Mouse (Mus musculus): ENCODE measurements at regions not wholly inside any gene's neighbourhood (a gene's known extent, or its start where the extent isn't known, plus 50 kb on each side); places are given as distances from the start of the nearest gene placed in this dataset.

DNA sequence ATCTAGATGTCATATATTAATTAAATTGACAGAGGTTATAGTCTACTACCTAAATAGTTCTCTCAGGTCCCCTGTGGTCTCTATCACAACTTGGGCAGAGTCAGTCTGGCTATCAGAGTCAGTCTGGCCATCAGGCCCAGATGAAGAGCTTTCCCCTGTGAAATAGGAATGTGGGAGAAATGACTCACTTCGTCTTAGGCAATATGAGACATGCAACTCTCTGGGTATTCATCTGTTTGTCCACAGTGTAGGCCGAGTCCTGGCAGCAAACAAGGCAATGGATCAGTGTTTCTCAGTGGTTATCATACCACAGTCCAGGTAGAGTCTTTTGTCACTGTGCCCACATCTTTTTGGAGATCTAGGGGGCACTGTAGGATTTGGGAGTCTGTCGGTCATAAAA, 156.0 kb downstream of the Gm10260 start:
- DNase-seq: no peak

DNA sequence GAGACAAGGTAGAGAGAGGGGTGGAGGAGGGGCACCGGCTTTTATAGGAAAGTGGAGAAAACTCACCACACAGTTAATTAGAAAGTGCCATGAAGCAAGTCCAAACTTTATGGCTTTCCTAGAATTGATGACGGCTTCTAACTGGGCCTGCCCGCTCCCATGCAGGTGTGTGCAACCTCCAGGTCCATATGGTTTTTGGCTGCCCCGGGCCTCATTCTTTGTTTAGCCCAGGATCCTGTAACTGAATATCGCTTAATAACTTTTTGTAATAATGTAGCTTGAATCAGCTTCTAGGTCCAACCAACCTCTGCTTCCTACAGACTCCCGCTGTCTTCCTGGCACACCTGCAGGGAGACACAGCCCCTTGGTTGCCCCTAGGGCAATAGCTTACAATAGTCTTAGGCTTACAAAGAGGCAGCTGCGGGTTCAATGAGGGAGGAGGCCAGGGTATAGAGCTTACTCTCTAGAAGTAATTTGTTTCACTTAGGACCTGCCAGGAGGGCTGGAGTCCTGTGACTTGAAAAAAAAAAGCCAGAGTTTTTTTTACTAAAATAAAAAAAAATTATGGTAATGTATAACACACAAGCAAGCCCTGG, 159.2 kb downstream of the Gm10260 start:
- DNase-seq: no peak

DNA sequence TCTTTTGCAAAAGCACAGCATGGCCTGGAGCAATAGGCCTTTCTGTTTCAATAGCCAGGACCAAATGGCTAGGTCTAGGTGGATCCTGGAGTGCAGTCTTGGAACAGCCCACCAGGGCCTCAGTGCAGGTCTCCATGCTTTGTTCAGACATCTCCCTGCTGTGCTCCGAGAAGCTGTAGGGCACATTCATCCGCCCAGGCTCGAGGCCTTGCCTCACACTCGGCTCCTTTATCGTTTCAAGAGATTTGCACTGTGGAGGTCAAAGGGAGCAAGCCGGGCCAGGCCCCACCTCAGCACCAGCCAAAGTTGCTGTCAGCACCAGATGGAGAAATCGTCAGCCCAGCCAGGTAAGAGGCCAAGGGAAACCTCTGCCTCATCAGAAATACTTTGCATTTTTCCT, 160.3 kb downstream of the Gm10260 start:
- DNase-seq: no peak

DNA sequence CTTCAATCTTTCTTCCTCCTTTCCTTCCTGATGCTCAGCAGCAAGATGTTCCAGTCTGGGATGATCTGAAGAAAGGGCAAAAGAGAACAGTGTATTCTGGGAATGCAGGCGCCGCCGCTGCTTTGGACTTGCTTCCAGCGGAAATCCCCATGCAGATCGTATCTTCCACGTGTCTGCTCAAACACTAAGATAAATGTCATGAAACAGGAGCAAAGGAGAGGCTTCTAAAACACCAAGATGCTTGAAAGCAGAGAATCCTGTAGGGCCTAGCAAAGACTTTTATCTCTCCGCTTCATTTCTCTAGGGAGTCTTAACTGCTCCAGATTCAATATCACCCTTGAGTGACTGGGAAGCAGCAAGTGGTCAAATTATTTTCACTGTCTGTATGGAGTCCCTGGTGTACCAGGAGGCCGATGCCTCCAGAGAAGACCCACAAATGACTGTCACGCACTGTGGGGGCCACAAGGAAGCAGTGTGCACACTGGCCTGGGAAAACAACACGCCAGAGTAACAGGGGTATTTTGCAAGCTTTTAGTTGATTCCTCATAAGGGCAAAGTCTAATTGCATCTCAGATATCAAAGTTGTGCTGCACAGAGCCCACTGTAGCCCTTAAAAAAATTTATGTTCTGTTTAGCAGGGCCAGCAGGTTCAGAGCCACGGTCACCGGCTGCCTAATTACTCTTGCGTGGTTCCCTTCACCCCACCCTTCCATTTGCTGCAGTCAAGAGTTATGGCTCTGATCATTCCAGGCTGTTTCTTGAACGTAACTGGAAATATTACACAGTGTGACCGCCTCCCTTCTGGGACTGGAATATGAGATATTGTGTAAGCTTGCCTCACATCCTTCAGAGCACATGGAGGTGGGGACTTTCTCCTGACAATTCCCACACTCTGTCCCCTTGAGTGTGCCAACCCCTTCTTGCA, 161.7 kb downstream of the Gm10260 start:
- DNase-seq: no peak

DNA sequence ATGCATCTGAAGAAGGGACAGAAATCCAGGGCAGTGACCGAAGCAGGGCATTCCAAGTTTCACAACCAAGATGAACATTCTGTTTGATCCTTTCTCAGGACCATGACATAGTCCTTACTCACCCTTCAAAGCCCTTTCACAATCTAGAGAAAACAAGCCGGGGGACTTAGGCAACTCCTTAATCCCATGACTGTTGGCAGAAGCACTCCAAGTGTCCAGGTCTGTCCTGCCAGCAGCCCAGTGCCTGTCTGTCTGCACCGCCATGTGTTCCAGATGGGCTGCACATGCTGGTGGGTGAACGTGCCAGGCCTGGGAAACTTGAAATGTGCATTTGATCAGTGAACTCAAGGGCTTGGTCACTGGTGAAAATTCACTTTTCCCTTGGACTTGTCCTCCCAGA, 165.6 kb downstream of the Gm10260 start:
- DNase-seq: no peak

DNA sequence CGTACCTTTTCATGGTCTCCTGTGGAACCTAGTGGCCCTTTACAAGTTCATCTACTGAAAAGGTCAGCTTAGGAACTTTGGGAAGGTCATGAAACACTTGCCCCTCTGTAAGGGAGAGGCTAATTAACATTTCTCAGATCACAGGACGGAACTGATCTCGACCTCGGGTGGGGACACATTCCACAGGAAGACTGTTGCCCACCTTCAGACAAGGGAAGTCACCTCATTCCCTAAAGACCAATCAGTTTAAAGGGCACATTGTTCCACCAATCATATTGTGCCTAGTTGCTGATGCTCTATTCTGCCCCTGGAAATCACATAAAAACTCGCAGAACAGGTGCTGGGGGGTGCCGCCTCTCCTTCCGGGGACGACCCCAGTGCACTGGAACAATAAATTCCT, 170.8 kb downstream of the Gm10260 start:
- DNase-seq: no peak

DNA sequence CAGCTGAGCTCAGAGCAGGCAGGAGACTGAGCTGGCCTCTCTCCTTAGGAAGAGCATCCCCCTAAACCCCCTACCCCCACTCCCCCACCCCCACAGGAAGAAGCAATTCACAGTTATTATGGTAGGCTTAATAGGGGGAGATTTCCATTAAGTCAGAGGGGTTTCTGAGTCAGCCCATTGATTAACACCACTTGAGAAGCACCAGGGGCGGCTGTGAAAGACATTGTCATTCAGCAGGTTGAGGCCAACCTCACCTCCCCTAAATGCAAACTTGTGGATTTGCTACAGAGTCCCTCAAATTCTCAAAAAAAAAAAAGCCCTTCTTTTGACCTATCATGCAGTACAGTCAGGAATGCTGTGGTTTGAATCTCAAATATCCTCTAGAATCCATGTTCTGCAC, 172.3 kb downstream of the Gm10260 start:
- DNase-seq: no peak

DNA sequence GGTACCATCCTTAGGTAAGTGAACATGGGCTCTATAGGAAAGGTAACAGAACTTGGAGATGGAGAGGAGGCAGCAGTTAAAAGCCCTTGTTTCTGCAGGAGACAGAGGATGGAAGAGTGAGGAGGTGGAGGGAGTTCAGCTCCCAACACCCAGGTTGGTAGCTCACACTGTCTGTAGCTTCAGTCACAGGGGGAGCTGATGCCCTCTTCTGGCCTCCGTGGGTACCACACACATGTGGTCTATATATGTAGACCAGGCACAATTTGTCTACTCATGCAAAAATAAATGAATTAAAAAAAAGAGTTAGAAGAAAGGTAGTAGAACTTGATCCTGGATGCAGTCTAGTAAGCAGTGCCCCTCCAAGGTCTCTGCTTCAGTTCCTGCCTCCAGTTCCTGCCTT, 173.3 kb downstream of the Gm10260 start:
- DNase-seq: no peak

DNA sequence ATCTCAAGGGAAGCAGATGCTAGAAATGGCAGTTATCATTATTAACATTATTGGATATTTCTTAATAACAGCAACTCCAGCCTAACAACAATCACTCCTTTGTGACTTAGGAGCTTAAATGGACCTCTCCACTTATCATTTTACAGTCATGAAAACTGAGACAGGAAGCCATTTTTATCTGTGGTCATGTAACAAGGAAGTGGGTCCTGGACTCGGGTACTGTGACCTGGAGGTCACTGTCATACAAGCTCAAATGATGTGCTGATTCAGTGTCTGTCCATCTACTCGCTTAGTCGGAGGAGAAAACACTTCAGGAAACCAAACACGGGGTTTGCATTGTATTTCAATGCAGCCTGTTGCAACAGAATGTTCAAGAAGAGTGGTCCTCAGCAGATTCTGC, 176.4 kb downstream of the Gm10260 start:
- DNase-seq: no peak

DNA sequence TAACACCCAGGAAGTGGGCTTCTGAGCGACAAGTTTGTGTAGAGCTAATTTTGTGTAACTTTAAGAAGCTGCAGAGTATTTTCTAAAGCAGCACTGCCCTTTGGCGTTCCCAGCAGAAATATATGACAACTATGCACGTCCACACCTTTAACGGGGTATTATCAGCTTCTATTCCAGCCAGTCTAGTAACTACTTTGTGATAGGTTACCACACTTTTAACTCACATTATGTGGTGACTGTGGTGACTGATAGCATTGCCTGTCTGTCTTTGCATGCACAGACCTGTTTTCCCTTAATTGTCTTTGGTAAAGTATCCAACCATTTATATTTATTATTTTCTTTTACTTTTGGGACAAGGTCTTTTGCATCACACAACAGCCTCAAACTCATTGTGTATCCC, 179.1 kb downstream of the Gm10260 start:
- DNase-seq: no peak

DNA sequence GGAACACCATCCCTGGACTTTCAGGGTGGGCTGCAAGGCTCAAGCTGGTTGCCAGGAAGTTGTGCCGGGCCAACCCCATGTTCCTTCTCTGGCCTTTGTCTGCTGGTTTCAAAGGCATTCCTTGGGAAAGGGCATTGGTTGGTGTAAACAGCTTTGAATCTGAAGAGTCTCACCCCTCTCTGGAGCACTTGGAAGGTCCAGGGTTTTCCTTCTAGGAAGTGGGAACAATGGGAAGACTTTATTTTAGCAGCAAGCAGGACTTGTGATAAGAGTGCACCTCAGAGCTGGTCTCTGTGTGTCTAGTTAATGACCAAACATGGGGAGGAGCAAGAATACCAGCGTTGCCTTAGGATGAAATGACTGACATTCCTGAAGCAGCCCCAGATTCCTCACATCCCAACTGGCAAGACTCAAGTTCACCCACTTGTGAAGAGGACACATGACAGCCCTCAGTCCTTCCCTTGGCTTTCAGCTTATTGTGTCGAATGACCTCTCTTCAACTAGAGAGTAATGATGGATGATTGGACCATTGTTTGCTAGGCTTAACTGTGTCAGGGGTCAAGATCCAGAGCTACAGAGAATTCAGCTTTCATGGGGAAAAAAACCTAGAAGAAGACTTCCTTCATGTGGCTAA, 180.1 kb downstream of the Gm10260 start:
- DNase-seq: peak; percentile 28 to 41

DNA sequence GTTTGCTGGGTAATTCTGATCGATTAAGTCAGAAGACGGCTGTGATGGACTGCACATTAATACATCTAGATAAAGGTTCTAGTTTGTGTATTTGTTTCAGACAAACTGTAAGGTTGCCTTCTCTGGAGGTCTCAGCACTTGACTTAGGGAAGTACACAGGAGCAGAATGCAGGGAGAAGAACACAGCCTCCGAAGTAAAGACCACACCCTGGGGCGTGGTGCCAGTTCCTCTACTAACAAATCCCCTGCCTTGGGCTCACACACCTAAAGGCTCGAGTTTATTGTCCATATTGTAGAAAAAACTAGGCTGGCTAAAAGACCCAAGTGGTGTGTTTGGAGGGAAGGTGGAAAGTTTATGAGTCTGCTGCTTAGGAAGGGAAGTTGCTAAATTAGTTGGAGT, 181.8 kb downstream of the Gm10260 start:
- no peak for DNase-seq

DNA sequence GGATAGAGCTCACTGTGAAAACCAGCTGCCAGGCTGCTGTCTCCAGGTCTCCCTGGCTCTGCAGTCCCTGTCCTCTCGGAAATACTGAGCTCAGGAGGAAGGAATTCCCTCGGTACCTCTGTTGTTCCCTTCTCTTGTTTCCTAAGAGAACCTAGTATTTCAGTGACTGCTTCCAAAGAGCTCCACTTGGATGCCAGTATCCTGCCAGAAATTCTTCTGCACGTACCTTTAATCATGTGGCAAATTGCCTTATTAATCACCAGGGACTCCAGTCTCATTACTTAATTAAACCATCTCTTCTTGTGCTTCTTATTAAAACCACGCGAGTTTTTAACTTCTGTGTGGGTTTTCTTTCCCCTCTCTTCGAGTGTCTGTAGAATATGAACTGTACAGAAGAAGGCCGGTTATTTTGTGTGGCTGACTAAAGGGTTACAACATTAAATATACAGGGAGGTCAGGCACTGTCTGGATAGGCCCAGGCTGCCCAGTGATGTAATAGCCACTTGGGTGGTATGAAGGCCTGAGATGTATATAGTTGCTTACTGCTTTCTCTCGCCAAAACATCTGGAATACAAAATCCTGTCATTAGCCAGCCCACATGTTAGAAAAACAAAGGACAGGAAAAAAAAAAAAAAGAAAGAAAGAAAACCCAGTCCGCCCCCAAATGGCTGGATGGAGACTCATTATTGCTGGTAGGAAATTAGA, 183.2 kb downstream of the Gm10260 start:
- no peak for DNase-seq

DNA sequence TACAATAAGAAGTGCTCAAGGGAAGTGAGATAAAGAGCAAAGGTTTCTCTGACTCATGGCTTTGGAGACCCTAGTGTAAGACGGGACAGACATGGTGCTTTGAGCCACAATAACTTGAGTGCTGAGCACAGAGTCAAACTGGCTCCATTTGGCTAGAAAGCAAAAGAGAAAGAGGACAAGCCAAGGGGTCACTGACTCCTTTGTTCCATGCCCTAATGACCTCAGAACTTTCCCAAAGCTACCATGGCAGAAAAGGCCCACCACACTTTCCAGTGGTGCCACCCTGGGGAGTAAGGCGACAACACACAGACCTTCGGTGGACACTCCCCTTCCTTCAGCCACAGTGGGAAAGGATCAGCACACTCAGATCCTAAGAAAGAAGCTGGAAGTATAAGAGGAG, 186.8 kb downstream of the Gm10260 start:
- no peak for DNase-seq

DNA sequence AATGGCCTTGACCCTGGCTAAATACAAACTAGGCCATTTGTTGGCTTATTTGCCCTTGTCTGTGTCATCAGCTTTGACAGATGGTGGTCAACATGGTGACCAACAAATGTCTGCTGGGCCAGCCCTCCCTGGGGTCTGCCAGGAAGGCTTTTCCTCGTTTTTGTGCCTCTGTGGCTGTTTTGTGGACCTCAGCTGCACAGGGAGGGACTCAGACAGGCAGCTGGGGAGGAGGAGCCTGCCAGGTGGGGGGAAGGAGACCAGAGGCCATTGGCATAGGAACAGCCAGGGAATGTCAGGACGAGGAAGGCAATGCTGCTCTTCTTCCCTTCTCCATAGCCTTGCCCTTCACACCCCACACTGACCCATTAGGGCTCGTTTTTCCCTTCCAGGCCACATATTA, 188.1 kb downstream of the Gm10260 start:
- DNase-seq: no peak

DNA sequence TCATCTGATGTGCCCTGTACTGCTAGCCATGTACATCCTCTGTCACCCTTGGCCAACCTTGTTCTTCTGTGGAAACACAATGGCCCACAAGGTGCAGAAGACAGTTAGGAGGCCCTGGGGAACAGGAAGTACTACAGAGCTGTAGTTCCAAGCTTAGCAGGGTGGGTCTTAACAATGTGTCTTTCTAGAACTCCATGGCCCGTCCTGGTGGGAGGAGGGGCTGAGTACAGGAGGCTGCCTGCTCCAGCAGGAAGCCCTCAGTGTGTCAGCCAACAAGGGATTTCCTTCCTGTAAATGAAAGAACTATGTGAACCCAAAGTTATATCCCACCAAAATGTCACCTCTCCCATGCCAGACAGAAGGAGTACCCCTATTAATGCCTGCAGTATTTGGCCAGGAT, 190.4 kb downstream of the Gm10260 start:
- DNase-seq: peak; percentile 24 to 35

DNA sequence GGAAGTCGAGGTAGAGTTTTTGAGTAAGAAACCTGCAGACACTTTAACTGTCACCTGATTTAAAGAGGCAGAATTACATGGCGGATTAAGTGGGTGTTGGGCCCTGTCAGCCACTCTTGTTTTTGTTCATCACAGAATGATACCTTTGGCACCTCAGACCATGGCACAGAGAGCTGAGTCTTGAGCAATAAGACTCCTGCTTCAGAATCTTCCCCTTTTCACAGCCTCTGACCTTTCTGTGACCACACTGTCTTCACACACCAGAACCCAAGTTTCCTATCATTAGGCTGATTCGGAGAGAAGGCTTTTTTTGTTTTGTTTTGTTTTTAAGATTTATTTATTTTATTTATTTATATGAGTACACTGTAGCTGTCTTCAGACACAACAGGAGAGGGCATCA, 192.8 kb downstream of the Gm10260 start:
- no peak for DNase-seq

DNA sequence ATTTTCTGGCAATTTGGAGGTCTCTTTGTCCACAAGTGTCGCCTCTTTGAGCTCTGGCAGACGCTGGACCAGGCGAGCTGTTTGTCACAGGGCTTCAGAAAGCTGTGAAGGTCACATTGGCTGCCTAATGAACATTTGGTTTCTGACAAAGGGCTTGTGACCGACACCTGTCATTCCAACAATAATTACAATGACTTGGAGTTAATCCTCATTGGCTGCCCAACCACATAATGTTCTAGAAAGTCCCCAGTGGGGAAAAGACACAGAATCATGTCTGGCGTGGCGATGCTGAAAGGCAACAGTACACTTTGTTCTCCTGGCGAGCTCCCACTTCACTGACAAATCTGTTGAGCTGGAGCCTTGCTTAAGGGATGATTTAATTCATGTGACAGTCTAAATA, 194.4 kb downstream of the Gm10260 start:
- no peak for DNase-seq

DNA sequence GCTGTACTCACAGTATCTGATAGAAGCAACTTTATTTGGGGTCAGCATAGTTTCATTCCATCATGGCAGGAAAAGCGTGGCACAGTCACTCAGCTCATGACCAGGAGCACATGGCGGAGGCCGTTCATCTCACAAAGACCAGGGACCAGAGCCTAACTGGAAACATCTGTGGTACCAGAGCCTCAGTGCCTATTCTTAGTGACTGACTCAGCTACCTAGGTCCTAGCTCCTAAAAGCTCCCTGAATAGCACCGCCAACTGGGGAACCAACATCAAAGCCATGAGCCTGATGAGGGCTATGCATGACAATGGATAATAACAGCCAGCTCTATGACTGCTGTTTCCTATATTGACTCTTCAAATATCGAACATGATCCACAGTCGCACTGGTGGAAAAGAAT, 198.2 kb downstream of the Gm10260 start:
- no peak for DNase-seq

DNA sequence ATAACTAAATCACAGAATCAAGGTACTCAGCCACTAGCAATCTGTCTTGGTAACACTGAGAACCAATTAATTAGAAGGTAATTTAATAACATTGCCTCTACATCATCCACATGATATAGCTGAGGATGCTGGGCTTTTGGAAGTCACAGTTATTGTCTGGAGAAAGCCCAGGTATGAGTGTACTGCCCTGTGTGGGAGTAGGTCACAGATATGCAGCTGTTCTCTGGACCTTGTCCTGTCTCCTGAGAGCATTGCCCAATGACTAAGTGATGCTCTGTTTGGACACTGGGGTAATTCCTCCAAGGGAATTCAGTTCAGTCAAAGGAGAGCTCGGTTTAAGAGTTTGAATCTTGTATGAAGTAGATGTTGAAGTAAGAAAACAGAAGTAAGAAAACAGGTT, 199.6 kb downstream of the Gm10260 start:
- DNase-seq: no peak

DNA sequence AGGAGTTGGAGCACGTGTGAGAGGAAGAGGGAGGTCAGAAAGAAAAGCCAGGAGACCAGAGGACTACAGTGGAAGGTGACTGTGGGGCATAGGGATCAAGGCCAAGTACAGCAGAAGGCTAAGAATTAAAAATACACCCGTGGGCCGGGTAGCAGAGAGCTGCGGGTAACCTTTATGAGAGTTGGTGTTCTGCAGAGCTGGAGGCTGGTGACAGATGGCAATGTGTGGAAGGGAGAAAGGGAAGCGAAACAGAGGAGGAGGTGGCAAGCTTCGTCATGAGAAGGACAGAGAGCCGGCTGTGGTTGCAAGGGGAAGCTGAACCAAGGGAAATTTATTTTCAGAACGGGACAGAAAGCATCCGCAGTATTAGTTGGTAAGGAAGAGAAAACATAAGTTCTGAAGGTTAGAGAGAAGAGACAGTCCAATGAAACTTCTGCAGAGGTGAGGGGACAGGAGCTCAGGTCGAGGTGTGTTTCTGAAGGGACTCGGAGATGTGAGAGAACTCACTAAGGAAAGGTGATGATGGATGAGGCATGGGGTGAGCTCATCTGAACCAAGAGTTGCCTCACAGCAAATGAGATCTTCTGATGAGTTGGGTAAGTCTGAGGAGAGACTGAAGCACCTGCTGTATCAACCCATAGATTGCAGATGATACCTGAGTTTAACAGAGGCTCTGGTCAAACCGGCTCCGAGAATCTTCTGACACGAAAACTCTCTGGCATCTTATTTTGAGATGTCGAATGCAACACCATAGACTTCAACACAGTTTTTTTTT, 200.6 kb downstream of the Gm10260 start:
- DNase-seq: no peak

DNA sequence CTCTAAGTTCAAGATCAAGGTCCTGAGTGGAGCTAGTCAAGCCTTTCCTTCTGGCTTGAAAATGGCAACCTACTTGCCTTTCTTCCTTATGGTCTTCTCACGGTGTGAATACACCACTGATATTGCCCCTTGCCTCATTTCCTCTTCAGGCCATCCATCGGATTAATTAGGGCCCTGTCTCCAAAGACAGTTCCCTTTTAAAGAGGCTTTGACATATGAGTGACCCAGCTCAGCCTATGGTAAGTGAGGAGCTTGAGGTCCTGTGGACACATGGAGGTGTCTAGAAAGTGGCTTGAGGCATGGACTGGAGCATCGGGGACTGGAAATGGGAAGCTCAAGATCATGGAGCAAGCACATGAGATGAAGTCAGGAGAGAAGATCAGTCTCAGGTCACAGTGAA, 201.5 kb downstream of the Gm10260 start:
- DNase-seq: no peak

DNA sequence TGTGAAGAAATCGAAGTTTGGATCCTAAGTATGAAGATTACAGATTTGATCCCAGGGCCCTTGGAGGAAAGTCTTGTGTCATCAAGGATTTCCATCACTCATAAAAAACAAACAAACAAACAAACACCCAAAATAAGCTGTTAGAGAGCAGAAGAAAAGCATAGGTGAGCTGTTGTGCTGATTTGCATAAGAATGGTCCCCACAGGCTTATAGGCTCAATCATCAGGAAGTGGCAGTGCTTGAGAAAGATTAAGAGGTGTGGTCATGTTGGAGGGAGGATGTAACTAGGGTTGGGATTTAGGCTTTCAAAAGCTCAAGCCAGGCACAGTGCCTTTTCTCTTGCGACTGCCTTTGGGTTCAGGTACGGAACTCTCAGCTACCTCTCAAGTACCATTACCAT, 205.1 kb downstream of the Gm10260 start:
- no peak for DNase-seq
